Mouse (Mus musculus) T-helper 1 cell (primary cell): ENCODE data around the gene Arhgdib.

Experiments
- in situ Hi-C: fragments of 300-600 bp; cut with MboI, MseI; formaldehyde crosslinking; loops from one replicate; pipeline ENCODE4 v1.15.1; 2025; ENCODE audit warnings: high pct_unique_total_duplicates

The Arhgdib gene

DNA sequence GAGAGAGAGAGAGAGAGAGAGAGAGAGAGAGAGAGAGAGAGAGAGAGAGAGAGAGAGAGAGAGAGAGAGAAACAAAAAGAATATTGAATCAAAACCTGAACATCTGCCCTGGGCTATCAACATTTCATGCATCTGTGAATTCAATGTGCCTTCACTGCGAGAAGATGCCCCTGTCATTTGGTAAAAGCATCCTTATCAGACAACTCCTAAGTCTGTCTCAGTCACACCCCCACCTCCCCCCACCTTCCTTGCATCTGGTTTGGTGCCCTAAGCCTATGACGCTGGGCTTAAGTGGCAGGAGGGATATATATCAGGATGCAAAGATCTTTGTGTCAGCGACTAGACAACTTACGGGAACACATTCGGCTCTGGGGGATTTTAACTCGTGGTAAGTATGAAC, 12.5 kb upstream of the Arhgdib start:
- in situ Hi-C loops, result no loop called here

DNA sequence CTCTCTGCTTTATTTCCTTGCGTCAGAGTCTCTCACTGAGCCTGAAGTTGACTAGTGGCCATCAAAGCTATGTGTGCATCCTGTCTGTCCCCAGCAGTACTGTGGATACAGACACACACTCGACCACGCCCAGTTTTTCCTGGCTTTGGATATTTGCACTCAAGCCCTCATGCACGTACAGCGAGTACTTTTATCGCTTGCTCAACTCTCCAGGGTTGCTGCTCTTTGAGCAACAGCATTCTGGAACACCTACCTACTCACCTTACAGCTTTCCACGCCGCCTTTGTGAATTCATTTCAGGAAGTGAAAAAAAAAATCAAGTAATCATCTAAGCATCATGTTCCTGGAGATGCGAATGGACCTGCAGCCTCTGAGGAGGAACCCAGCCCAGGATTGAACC, 11.2 kb upstream of the Arhgdib start:
- in situ Hi-C loops, result no loop called here

DNA sequence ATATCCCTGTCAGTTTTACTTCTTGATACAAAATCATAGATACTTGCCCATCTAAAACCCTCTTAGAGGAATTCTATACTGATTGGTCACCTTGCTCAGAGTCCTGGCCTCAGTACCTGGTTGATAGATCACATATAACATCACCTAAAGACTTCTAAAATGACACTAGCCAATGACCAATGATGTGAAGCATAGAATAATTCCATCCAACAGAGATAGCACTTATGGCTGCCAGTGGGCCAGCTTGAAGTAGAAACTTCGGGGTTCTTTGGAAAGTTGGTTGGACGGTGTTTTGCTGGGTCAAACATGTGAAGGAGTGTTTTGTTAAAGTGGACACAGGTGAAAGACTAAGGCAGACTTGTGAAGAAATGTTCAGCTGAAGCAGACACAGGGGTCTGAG, 8.5 kb upstream of the Arhgdib start:
- in situ Hi-C loops, result no loop called here

DNA sequence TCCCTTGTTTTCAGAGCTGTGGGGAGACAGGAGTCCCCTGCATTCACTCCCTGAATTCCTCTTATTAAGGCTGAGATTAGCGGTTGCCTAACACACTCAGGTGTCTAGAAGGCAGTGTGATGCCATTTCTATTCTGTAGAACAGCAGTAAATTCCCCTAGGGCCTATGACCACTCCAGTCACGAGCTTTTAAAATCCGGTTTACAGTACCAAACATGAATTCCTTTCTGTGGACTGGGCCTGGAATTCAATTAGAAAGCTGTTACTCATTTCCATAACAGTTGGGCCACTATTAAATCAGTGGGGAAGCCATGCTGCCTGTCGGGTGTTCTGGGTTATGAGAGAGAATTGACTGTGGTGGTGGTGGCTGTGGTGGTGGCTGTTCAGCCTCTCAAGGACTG, 6.0 kb upstream of the Arhgdib start:
- in situ Hi-C loops, result loop anchor here (25.0 kb wide), 1 partner anchor 790 kb away; the partner anchor contains the start of gene Strap

DNA sequence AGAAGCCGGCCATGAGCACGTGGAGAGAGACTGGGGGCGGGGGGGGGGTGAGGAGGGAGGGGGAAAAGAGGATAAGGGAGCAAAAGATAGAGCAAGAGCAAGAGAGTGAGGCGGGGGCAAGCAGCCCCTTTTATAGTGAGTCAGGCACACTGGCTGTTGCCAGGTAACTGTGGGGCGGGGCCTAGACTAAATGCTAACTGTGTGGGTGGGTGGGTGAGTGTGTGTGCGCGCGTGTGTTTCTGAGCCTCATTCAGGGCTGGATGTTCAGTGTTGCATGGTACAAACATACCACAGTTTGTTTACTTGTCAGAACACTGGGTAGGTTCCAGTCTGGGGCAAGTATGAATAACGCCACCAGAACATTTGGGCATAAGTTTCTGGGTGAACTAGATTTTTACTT, 5.2 kb upstream of the Arhgdib start:
- in situ Hi-C loops, result loop anchor here (25.0 kb wide), 1 partner anchor 790 kb away; the partner anchor contains the start of gene Strap

DNA sequence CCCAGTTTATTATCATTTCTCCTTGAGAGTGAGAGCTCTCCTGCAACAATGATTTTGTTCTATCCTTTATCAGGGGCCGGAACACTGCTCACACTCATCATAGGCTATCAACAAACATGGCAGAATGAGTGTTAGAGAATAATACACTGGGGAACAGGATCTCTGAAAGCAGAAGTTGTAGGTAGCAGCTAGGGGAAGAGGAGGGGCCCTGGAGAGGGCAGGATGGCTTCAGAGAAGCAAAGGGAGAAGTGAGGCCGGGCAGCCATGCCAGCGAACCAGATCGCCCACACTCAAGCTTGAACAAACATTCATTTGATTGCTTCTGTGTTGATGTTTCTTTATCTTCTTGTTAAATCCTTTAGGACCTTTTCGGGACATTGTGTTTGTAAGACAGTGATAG, 4.5 kb upstream of the Arhgdib start:
- in situ Hi-C loops, result loop anchor here (25.0 kb wide), 1 partner anchor 791 kb away; the partner anchor contains the start of gene Strap

DNA sequence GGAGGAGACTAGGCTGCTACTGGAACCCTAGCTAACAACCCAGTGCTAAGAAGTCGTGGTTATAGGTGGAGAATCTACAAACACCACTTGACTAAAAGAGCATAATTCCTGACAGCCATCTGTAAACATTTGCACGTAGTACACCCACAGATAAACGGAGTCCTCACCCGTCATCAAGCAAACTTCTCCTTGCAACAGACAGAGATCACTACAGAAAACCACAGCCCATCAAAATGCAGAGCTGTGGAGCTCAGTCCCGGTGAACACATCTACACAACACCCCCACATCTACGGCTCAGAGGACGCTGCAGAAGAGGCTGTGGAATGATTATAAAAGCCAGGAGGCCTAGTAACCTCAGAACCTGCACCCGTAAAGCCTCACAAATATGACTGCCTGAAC, 2.8 kb upstream of the Arhgdib start:
- in situ Hi-C loops, result loop anchor here (25.0 kb wide), 1 partner anchor 793 kb away; the partner anchor contains the start of gene Strap

DNA sequence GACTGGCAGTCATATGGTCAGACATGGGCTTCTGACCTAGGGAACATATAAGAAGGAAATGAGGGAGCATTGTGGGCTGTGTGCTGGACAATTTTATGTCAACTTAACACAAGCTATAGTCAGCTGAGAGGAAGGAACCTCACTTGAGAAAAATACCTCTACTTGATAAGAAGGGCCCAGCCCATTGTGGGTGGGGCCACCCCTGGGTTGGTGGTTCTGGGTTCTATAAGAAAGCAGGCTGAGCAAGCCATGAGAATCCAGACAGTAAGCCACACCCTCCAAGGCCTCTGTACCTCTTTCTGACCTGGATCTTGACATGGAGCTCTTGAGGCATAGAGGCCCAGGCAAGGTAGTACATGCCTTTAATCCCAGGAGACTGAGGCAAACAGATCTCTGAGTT, 1.7 kb upstream of the Arhgdib start:
- in situ Hi-C loops, result loop anchor here (25.0 kb wide), 1 partner anchor 794 kb away; the partner anchor contains the start of gene Strap

DNA sequence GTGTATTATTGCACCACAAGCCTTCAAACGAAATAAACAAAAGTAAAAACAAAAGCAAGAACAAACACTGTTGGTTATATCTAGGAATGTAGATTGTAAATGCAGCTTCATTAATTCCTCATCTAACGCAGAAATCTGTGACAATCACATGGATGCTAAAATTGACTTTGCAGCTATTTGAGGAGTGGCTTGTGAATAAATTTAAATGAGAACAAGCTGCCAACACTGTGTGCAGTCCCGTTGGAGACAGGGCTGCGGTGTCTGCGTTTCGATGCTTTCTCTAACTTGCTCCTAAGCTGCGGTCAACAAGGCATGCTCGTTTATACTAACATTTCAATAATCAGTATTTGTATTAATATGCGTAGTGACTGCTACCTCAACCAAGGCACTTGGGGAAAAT, 581 bp upstream of the Arhgdib start:
- in situ Hi-C loops, result loop anchor here (25.0 kb wide), 1 partner anchor 795 kb away; the partner anchor contains the start of gene Strap

DNA sequence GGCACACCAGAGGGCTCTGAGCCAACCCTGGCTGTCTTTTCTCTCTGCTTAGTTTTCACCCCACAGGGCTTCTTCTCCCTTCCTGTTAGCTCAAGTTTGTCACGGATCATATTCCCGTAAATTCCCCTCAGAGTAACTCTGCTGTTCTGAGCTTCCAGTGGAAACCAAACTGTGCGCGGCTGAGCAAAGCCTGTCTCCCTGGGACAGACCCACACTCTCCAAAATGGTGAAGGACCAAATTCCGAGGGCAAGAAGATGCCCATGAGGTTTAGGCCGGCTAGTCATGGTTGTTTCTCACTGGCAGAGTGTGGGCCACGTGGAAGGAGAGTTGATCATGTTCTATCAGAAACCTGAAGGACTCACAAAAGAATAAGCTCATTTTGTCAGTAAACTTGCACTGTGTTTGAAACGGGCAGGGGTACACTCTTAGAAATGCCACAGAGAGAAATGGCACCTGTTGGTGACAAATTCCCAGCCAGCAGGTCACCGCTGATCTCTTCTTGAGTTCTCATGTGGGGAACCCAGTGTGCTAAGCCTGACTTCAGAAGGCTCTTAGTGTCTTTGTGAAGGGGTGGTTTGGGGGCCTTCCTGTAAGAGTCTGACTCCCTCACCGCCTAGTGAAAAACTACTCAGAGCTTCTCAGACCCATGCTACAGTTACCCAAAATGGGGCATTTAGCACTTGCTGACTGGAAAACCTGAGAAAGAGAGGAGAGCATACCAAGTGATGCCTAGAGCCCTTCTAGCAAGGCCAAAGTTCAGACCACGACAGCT, 1.3 kb downstream of the Arhgdib start:
- in situ Hi-C loops, result loop anchor here (25.0 kb wide), 1 partner anchor 797 kb away; the partner anchor contains the start of gene Strap

DNA sequence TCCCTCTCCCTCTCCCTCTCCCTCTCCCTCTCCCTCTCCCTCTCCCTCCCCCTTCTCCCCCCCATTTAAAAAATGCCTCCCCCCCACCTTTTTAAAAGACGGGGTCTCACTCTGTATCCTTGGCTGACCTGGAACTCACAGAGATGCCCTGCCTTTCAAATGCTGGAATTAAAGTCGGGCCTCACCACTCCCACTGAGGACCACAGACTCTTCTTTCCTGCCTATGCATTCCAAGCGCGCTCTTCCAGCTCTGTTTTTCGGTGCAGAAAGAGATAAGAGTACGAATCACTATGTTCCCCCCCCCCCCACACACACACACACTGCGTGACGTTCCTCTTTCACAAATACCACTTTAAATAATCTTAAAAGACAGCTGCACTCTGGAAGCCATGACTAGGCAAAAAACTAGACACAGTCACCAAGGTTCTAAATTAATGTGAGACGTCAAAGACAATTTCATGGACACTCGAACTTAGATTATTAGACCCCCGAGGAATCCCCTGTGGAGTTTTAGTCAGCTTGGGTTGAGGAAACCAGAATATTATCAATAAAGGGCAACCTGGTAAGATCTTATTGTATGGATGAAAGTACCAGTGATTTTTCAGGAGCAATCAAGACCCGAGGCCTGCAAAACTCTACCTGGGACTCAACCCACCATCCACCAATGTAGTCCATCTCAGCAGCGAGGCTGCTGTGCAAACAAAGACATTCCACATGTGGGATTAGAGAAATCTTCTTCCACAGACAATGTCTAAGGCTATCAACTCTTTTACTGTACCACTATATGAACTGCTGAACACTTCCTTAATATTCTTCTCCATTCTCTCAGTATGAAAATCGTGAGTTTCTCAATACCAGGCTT, 2.1 kb downstream of the Arhgdib start:
- in situ Hi-C loops, result loop anchor here (25.0 kb wide), 1 partner anchor 798 kb away; the partner anchor contains the start of gene Strap

DNA sequence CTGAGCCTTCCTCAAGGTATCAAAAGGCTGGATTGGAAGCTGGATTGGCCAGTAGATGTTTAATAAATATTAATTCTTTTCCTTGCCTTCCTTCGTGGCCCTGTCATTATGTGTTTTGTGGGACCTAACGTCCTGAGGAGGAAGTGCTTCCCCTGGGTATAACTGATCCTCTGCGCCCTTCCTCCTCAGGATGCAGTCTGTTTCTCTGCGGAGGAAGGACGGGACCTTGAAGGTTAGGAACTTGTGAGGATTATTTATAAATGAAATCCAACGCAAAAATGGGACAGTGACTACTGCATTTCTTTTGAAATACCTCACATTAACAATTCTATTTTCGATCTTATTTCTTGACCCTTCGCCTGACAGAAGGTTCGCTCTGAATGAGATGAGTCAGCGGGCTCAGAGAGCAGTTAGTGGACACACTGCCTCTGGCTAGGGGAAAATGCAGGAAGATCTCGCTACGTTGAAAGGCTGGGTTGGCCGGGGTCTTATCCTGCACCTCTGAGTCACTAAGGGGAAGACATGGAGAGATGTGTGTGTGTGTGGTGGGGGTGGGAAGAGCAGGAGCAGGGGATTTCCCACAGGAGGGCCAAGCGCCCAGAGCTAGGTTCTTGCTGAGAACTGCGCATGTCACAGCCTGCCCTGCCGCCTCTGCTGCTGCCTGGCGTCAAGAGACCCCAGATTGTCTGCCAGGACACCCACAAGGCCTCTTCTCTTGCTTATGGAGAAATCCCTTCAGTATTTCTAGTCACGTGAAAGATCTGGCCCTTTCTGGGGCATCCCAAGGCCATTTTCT, 3.2 kb downstream of the Arhgdib start:
- in situ Hi-C loops, result loop anchor here (25.0 kb wide), 1 partner anchor 799 kb away; the partner anchor contains the start of gene Strap

DNA sequence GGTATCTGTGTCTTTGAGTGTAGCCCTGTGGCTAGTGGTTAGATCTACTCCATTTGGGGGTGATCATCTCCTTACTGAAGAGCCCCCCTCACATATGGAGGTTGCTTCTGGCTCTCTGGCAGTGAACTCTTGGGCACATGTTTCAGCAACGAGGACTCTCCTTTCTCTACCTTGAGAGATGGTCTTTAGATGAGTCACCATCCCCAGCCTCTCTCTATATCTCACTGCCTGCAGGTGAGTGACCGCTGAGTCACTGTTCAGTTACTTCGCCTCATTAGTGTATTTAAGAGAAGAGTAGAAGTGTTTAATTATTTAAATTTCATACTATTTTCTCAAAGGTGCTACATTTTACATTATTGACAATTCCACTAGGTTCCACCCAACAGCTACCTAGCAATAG, 4.6 kb downstream of the Arhgdib start:
- in situ Hi-C loops, result loop anchor here (25.0 kb wide), 1 partner anchor 800 kb away; the partner anchor contains the start of gene Strap

DNA sequence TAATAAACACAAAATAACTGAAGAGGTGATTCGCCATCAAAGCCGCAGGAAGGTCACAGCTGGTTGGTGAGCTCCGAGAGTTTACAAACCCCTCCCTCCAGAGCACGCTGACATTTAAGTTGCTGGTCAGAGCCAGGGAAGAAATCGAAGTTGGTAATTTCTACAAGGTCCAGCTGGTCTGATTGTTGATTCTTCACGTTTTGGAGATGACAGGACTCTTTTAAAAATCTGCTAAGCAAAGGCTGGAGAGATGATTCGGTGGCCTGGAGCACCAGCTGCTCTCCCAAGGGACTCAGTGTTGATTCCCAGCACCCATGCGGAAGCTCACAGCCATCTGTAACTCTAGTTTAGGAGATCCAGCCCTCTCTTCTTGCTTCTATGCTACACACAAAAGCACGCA, 5.3 kb downstream of the Arhgdib start:
- in situ Hi-C loops, result loop anchor here (25.0 kb wide), 1 partner anchor 801 kb away; the partner anchor contains the start of gene Strap

DNA sequence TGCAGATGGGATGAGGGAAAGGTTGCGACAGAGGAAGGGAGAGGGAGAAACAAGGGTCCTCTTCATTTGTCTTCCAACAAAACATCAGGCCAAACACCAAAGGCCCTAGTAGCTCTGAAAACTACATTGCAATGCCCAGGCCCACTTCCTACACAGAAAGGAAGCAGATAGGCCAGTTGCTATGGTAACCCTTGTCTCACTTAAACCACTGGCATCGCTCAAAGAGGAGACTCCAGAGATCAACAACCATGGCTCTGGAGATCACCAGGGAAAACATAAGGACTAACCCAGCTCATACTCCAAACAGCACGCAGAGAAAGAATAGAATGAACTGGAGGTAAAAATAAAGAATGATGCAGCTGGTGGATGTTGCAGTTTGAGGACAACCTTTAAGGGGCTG, 6.5 kb downstream of the Arhgdib start:
- in situ Hi-C loops, result loop anchor here (25.0 kb wide), 1 partner anchor 802 kb away; the partner anchor contains the start of gene Strap

DNA sequence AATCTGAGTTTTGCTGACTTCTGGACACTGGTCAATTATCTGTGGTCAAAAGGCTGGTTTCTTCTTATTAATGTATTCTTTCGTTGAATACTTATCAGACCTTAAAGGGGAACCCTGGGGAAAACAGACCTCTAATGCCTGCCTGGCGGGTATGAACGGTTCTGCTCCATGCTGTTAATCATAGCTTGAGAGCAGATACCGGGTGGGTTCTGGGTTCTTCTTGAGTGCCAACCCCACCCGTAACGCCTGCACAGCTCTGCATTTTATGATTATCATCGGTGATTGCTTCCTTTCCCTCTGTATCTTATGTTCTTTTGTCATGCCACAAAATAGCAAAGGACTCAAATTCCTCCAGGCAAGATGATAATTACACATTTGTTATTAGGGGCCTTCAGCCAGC, 7.6 kb downstream of the Arhgdib start:
- in situ Hi-C loops, result loop anchor here (5.0 to 25.0 kb wide), 2 partner anchors 33 to 803 kb away; partner anchors contain the start of gene Strap

DNA sequence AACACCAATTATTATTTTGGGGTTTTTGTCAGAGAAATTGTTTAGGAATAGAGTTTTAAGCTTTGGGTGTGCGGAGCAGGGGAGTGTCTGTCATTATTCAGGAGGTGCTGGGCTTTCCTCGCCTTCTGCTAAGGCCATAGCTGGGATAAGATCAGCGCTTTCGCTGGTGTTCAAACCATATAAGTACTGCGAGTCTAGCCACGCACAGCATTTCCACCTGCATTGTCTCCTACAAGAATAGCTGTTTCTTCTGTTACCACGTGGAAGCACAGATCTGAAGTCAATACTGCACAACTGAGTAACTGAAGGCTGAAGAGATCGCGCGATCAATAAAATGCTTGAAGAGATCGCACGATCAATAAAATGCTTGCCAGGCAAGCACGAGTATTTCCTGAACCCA, 10.5 kb downstream of the Arhgdib start:
- in situ Hi-C loops, result loop anchor here (5.0 to 25.0 kb wide), 2 partner anchors 36 to 806 kb away; partner anchors contain the start of gene Strap

DNA sequence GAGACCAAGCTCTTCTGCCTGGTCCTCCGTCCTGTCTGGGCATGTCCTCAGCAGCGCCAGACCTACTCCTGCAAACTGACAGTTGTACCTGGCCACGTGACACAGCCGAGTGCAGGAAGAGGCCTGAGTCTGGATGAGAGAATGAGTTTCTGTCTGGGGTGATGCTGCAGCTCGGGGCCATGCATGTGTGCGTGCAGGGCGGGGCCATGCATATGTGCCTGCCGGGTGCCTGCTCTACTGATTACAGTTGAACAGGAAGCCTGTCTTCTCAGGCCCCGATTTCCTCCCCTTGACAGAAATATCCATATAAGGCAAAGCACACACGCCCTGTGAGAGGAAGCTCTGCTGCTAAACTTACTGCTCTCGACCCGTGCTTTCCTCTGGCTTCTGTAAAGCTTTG, 11.0 kb downstream of the Arhgdib start:
- in situ Hi-C loops, result loop anchor here (5.0 to 25.0 kb wide), 2 partner anchors 37 to 807 kb away; partner anchors contain the start of gene Strap

DNA sequence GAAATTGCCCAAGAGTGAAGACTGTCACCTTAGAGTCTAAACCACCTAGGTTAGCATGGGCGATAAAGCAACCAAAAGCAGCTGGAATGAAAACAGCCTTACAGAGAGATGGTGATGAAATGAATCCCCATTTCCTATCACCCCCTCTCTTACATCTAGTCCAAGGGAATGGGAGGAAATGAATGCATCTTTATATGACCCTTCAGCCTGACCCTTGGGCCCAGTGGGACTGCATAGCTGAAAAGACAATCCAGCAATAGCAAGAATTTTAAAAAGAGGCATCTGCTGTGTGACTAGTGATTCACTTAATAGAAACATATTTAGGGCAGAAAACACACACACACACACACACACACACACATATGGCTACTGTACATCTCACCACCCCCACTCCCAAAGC, 14.1 kb downstream of the Arhgdib start:
- in situ Hi-C loops, result loop anchor here (10.0 to 25.0 kb wide), 2 partner anchors 403 to 810 kb away; partner anchors contain the start of gene Strap

DNA sequence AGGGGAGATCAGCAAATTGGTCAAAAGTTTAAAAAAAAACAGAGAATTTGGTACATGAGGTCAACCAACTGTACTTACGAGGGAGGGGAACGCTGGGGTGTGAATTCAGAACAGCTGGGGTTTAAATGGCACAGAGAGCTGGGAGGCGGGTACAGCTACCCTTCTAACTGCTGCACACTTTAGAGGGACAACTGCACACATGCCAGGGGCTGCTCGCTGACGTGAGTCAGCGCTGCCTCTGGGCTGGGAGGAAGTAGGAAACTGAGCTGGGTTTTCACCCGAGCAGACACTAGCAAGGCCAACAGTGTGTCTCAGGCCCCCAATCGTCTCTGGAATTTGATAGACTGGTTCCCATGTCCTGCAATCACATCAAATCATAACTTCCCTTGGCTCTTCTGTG, 16.6 kb downstream of the Arhgdib start:
- in situ Hi-C loops, result loop anchor here (10.0 to 25.0 kb wide), 2 partner anchors 400 to 812 kb away; partner anchors contain the start of gene Strap
